Mouse (Mus musculus): ENCODE data around the gene Tigd3.

Tigd3 gene

GRCm38 (mm10) chr19:5845319-5846135, 48.4 kb downstream of the Tigd3 start:
- peak; percentile 96 to 98 for DNase-seq

GRCm38 (mm10) chr19:5844831-5845318, 49.1 kb downstream of the Tigd3 start:
- no peak for DNase-seq

- peak in 1 of 2 experiments; percentile 37 for DNase-seq
These were observed 49.9 kb downstream of the Tigd3 start for GRCm38 (mm10) chr19:5843781-5844691.

- peak in 1 of 2 experiments; percentile 47 for DNase-seq
These were observed 50.9 kb downstream of the Tigd3 start for GRCm38 (mm10) chr19:5842785-5843730.

GRCm38 (mm10) chr19:5841999-5842784, 51.8 kb downstream of the Tigd3 start:
- no peak for DNase-seq

- DNase-seq = peak in 1 of 2 experiments; percentile 59
These were observed 52.5 kb downstream of the Tigd3 start for GRCm38 (mm10) chr19:5841389-5841946.

Measured in kidney, adult 8-10 months (tissue).